Mouse (Mus musculus): Measurements from ENCODE around the gene Ncapd2.

DNA sequence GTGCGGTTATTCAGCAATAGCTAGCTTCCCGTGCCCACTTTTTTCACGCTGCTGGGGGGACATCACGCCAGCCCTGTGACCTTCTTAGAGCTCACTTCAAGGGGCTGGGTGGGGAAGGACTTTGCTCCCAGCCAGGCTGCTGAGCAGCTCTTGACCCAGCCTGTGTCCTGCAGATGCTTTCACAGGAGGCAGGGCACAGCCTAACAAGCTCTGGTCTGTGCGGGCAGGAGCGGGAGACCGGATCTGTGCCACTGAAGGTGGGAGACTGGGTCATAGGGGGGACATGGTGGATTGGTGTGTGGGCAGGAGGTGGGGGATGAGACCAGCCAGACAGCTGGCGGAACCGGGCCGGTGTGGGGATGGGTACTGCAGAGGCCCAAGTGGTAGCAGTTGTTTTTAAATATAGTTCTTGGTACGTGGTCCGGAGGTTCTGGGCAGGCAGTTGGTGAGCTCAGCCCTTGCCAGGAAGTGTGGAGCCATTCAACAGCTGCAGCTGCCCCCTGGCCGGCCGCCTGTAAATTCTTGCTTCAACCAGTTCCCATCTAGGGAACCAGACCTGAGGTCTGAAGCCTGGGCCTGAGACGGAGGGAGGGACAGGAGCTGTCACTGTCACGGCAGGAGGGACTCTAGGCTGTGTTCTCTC lies 42.5 kb downstream of the Ncapd2 start:
- TF ChIP-seq EP300 (IDR thresholded peaks at IDR 0.05), result no peak
- no peak for TF ChIP-seq CTCF (IDR thresholded peaks at IDR 0.05)
